Mouse (Mus musculus): ENCODE measurements around the gene Col9a2. TPM values are rescaled to one million over a fixed set of nuclear protein-coding genes. Genes with fewer than 3 reads are reported as not detected.

Gene Col9a2
- total and polyA plus RNA-seq, 3 experiments, result 0.31 TPM; not detected in 2

DNA sequence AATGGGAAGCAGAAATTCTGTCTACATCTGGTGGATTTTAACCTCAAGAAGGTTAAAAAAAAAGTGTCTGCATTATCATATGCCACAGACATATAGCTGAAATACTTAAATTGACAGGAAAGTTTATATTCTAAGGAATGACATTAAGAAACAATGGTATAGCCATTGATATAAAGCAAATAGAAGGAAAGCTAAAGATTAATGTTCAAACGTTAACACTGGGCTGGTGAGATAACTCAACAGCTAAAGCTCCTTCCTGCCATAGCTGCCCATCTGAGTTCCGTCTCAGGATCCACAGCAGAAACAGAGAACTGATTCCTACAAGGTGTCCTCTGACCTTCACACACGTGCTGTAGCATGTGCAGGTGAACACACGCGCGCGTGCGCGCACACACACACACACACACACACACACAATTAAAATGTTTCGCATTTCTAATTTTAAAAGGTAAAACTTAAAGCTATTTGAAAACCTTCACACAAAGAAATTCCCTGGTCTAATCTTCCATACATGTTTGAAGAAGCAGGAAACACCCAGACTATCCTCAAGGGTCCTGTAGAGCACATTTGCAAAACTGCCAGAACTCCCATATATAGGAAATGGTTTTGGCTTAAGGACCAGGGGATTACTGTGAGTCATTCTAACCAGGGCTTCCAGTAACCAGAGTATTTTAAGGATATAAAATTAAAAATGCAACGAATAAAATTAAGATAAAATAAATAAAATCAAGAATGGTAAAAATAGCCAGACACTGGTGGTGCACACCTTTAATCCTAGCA is 28.2 kb upstream of the Col9a2 start:
- Histone ChIP-seq H3K9ac (ENCODE audit: low read depth, low read length) (no peak overlapping the region), H3K79me2 (replicated peaks; ENCODE audit: control insufficient read depth, insufficient read depth, low read length) (peaks cover 5% of the 10 kb centered on the region), H3K27ac (no peak overlapping the region), H3K4me1 (ENCODE audit: control insufficient read depth, insufficient read depth, low read length) (peaks cover 8% of the 10 kb centered on the region), H3K36me3 (ENCODE audit: control insufficient read depth, insufficient read depth, low read length) (peaks cover 8% of the 10 kb centered on the region), H3K27me3 (ENCODE audit: control insufficient read depth, insufficient read depth, low read length) (no peaks in the 10 kb centered on the region), H3K4me3 (no peak overlapping the region)
- TF ChIP-seq EP300 (IDR thresholded peaks at IDR 0.05; ENCODE audit: insufficient read depth, low read depth, low read length) (no peak), POLR2A (IDR thresholded peaks at IDR 0.05; ENCODE audit: insufficient read depth, low read depth, low read length) (no peak)
- no peak for DNase-seq
- intact Hi-C loops (cut with DNase I), result loop anchor here (10.0 kb wide), 2 partner anchors 204 to 1874 kb away; partner anchors contain the start of genes Cap1 and Rlf
- 70% methylated on average over 11 of the region's 11 CpGs for WGBS

DNA sequence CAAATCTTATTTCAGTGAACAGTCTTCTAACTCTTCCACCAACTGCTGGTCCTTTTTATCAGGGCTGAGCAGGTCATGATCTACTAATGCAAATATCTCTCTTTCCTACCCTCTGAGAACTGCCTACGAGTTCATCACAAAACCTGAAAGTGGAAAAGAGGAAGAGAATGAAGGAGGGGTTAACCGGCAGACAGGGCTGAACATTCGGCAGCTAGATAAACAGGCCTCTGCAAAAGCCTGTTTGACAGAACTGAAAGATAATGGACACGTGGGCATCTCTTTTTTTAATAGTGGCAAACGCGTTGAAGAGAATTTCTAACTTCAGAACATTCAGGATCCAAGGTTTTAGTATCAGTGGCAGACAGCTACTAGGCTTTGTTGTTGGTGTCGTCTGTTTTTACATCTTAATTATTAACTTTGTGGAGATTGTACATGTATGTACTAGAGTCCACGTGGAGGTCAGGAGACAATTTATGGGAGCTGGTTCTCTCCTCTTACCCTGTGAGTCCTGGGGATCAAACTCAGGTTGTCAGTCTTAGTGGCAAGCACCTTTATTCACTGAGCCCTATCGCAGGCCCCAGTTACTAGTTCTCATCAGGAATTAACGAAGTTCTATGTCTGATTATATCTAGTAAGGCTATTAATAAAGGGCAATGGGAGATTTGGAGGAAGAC is 24.5 kb upstream of the Col9a2 start:
- H3K4me3 ChIP-seq, result no peak overlapping the region
- H3K27me3 ChIP-seq (ENCODE audit: control insufficient read depth, insufficient read depth, low read length), result no peaks in the 10 kb centered on the region
- no peak overlapping the region for H3K9ac ChIP-seq (ENCODE audit: low read depth, low read length)
- H3K36me3 ChIP-seq (ENCODE audit: control insufficient read depth, insufficient read depth, low read length), result peaks cover 3% of the 10 kb centered on the region; the same call in 1 of the 2 replicates
- intact Hi-C loops (cut with DNase I), result loop anchor here (5.0 to 10.0 kb wide), 3 partner anchors 83 to 1870 kb away; partner anchors contain the start of genes Cap1, Rlf and Zmpste24
- TF ChIP-seq POLR2A (IDR thresholded peaks at IDR 0.05; ENCODE audit: insufficient read depth, low read depth, low read length) (no peak), EP300 (IDR thresholded peaks at IDR 0.05; ENCODE audit: insufficient read depth, low read depth, low read length) (no peak), CTCF (IDR thresholded peaks at IDR 0.05) (no peak)
- H3K79me2 ChIP-seq (replicated peaks; ENCODE audit: control insufficient read depth, insufficient read depth, low read length), result peaks cover 6% of the 10 kb centered on the region
- no peak overlapping the region for H3K27ac ChIP-seq
- peaks cover 4% of the 10 kb centered on the region for H3K4me1 ChIP-seq (ENCODE audit: control insufficient read depth, insufficient read depth, low read length)
- no peak for DNase-seq
- WGBS, result 44% methylated on average over 10 of the region's 10 CpGs

DNA sequence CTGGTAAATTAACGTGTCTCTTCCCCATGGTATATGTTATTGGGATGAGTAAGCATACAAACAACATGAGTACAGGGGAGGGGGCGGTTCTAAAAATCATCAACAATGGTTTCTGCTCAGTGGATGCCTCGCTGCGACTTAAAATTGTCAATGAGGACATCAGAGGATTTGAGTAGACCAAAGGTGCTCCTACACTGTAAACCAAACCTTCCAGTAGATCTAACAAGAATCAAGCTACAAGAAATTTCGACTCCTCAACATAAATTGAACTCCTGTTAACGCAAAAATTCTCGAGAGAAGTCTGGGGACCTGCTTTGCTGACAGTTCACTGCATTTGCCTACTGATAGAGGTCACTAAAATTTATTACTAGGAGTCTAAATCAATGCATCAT is 23.9 kb upstream of the Col9a2 start:
- DNase-seq, result no peak
- Histone ChIP-seq H3K79me2 (replicated peaks; ENCODE audit: control insufficient read depth, insufficient read depth, low read length) (peaks cover 4% of the 10 kb centered on the region), H3K4me1 (ENCODE audit: control insufficient read depth, insufficient read depth, low read length) (peaks cover 3% of the 10 kb centered on the region), H3K27me3 (ENCODE audit: control insufficient read depth, insufficient read depth, low read length) (no peaks in the 10 kb centered on the region), H3K27ac (no peak overlapping the region), H3K9ac (ENCODE audit: low read depth, low read length) (no peak overlapping the region), H3K36me3 (ENCODE audit: control insufficient read depth, insufficient read depth, low read length) (peaks cover 3% of the 10 kb centered on the region; the same call in 1 of the 2 replicates), H3K4me3 (no peak overlapping the region)
- WGBS, result 69% methylated on average over 7 of the region's 7 CpGs
- intact Hi-C loops (cut with DNase I), result loop anchor here (5.0 to 10.0 kb wide), 3 partner anchors 82 to 1870 kb away; partner anchors contain the start of genes Cap1, Rlf and Zmpste24
- TF ChIP-seq EP300 (IDR thresholded peaks at IDR 0.05; ENCODE audit: insufficient read depth, low read depth, low read length), result no peak
- no peak for TF ChIP-seq CTCF (IDR thresholded peaks at IDR 0.05)
- no peak for TF ChIP-seq POLR2A (IDR thresholded peaks at IDR 0.05; ENCODE audit: insufficient read depth, low read depth, low read length)

DNA sequence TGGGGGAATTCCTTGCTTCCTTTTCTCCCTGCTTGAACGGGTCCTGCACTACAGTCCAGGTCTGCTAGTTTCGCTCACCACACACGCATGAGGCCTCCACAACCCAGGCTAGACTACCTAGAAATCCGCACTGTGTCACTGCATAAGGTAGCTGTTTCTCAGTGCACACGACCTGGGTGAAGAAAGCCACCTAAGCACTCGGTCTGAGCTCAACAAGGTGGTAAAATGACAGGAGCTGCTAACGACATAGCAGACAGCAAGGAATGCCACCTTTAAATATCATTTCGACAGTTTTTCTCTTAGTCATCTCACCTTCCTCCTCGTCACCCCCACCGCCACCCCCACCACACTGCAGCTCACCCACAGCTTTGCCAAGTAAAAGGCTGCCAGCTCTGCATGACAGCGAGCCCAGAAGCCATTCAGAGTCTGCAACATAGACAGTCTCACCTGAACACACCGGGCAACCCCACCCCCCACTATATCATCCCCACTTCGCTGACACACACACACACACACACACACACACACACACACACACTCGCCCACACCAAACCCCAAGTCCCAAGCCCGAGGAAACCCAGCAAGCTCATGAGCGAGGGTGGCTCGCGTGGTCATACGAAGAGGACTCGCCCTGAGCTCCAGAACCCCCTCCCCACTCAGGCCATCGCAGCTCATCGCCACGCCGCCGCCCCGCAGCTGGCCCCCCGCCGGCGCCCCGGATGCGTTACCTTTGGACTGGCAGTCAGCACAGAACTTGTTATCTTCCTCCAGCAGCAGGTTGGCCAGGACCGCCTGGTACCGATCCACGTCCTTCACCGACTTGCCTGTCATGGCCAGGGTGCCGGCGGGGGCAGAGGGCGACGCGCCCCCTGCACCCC is 22.9 kb upstream of the Col9a2 start:
- peak in 1 of 2 experiments; percentile 35 for DNase-seq
- Histone ChIP-seq H3K79me2 (replicated peaks; ENCODE audit: control insufficient read depth, insufficient read depth, low read length) (peaks cover 3% of the 10 kb centered on the region), H3K27me3 (ENCODE audit: control insufficient read depth, insufficient read depth, low read length) (no peaks in the 10 kb centered on the region), H3K9ac (ENCODE audit: low read depth, low read length) (peak overlapping the region; percentile 76), H3K4me3 (peak overlapping the region; percentile 79), H3K36me3 (ENCODE audit: control insufficient read depth, insufficient read depth, low read length) (0 out of 2 replicates have a peak, but pooled peaks cover 3% of the 10 kb centered on the region), H3K27ac (peak overlapping the region; percentile 94), H3K4me1 (ENCODE audit: control insufficient read depth, insufficient read depth, low read length) (peaks cover 1% of the 10 kb centered on the region; the same call in 1 of the 2 replicates)
- intact Hi-C loops (cut with DNase I), result loop anchor here (5.0 to 10.0 kb wide), 3 partner anchors 81 to 1869 kb away; partner anchors contain the start of genes Cap1, Rlf and Zmpste24
- TF ChIP-seq CTCF (IDR thresholded peaks at IDR 0.05) (no peak), EP300 (IDR thresholded peaks at IDR 0.05; ENCODE audit: insufficient read depth, low read depth, low read length) (no peak)
- 2% methylated on average over 40 of the region's 40 CpGs for WGBS

DNA sequence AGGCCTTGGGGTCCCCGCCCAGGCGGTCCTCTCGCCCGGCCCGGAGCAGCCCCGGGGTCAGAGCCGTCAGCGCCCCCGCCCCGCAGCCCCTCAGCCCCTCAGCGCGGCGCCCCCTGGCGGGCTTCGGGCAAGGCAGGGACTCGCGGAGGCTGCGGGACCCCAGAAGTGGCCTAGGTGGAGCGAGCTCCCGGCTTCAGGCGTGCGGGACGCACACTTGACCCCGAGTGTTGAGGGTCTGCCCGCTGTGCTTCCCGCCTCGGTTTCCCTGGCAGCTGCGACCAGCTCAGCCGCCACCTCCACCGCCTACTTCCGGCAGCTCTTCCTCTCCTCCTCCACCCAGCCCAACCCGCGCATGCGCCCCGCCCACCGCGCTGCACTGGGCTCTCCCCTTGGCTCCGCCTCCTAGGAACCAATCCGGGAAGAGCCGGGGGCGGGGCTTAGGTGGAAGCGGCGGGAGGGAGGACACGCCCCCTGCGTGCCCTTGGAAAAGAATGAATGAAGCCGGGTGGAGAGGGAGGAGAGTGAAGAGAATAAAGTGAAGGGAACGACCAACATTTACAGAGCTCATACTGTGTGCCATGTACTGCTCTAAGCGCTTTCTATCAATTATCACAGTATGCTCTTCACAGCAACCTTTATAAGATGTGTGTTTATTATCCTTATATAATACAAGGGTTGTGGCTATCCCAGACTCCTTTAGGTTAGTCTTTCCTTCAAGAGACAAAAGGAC is 22.1 kb upstream of the Col9a2 start, which contains the start of gene Smap2:
TSS of gene Smap2 (minus strand) at position 320 of the 730 bp plus-strand sequence.
- peak; percentile 99 for DNase-seq
- TF ChIP-seq CTCF (IDR thresholded peaks at IDR 0.05) (peak; percentile 87), EP300 (IDR thresholded peaks at IDR 0.05; ENCODE audit: insufficient read depth, low read depth, low read length) (0 out of 2 replicates have a peak, but pooled peaks have one; percentile 37), POLR2A (IDR thresholded peaks at IDR 0.05; ENCODE audit: insufficient read depth, low read depth, low read length) (peak; percentile 85)
- Histone ChIP-seq H3K27ac (peak within 1 kb of the TSS; percentile 94), H3K79me2 (replicated peaks; ENCODE audit: control insufficient read depth, insufficient read depth, low read length) (peaks cover 3% of the 10 kb centered on the region), H3K27me3 (ENCODE audit: control insufficient read depth, insufficient read depth, low read length) (no peaks in the 10 kb centered on the region), H3K4me3 (peak within 1 kb of the TSS; percentile 79), H3K9ac (ENCODE audit: low read depth, low read length) (peak within 1 kb of the TSS; percentile 76), H3K4me1 (ENCODE audit: control insufficient read depth, insufficient read depth, low read length) (peaks cover 1% of the 10 kb centered on the region; the same call in 1 of the 2 replicates), H3K36me3 (ENCODE audit: control insufficient read depth, insufficient read depth, low read length) (0 out of 2 replicates have a peak, but pooled peaks cover 3% of the 10 kb centered on the region)
- under 1% methylated on average over 42 of the region's 48 CpGs for WGBS
- intact Hi-C loops (cut with DNase I), result loop anchor here (5.0 to 10.0 kb wide), 3 partner anchors 80 to 1868 kb away; partner anchors contain the start of genes Cap1, Rlf and Zmpste24
